Mouse (Mus musculus) forebrain, postnatal 0 days (tissue): ENCODE results near the gene BC024978. TPM values are rescaled to one million over a fixed set of nuclear protein-coding genes. Genes with fewer than 3 reads are reported as not detected.

Experiments
- ATAC-seq: fragments of 200-750 bp; cut with Nextera tagmentation; 2 replicates; pipeline ENCODE4 v1.8.0; 2017; ENCODE audit warnings: mild to moderate bottlenecking, moderate library complexity
- DNase-seq: peaks from one replicate; pipeline ENCODE4 v3.0.0-alpha.2; 2015
- H3K27ac ChIP-seq: fragments of 300-500 bp; sonication (generic); 2 replicates; pipeline ENCODE4 v1.5.1; 2014; ENCODE audit warnings: low read depth, mild to moderate bottlenecking, antibody characterized with exemption, low read length, moderate library complexity, mixed read lengths
- H3K27me3 ChIP-seq: fragments of 300-500 bp; sonication (generic); 2 replicates; pipeline ENCODE4 v1.6.1; 2014; ENCODE audit warnings: mild to moderate bottlenecking, low read length, mixed read lengths; ENCODE audit not compliant: insufficient read depth
- H3K36me3 ChIP-seq: fragments of 300-500 bp; sonication (generic); 2 replicates; pipeline ENCODE4 v1.6.1; 2014; ENCODE audit warnings: mild to moderate bottlenecking, moderate library complexity; ENCODE audit not compliant: insufficient read depth
- H3K4me1 ChIP-seq: fragments of 300-500 bp; sonication (generic); 2 replicates; pipeline ENCODE4 v1.6.1; 2014; ENCODE audit warnings: antibody characterized with exemption; ENCODE audit not compliant: insufficient read depth
- H3K4me2 ChIP-seq: fragments of 300-500 bp; sonication (generic); 2 replicates; pipeline ENCODE4 v1.6.1; 2014; ENCODE audit warnings: low read depth, mild to moderate bottlenecking, moderate library complexity
- H3K4me3 ChIP-seq: fragments of 300-500 bp; sonication (generic); 2 replicates; pipeline ENCODE4 v1.5.1; 2014; ENCODE audit warnings: low read depth, low read length, mixed read lengths
- H3K9ac ChIP-seq: fragments of 300-500 bp; sonication (generic); 2 replicates; pipeline ENCODE4 v1.6.1; 2014; ENCODE audit warnings: mild to moderate bottlenecking
- H3K9me3 ChIP-seq: fragments of 300-500 bp; sonication (generic); 2 replicates; pipeline ENCODE4 v1.6.1; 2016; ENCODE audit warnings: low read length
- CTCF ChIP-seq: sonication (generic); IDR thresholded peaks from 2 replicates; pipeline ENCODE4 v1.5.1; 2016; ENCODE audit warnings: antibody characterized with exemption, control low read depth, low read depth
- WGBS: fragments of 180-500 bp; shearing (Covaris S2); extraction: QIAGEN DNeasy Blood & Tissue Kit; methylation state at CpG from one replicate; pipeline ENCODE4 v1.1.7; 2014; 5-methylcytosine and 5-hydroxymethylcytosine counted together
- polyA plus RNA-seq: library from polyadenylated mRNA; unstranded; fragments of >200 nt; fragmentation: Nextera tagmentation; extraction: Ambion mirVana; gene quantifications from 2 replicates; pipeline ENCODE4 v1.2.1, GENCODE M21; 2015
- total RNA-seq: library from RNA; depleted of rRNA; stranded (reverse); fragments of >200 nt; gene quantifications from 2 replicates; pipeline ENCODE4 v1.2.3, GENCODE M21; 2014

BC024978 gene
- total and polyA plus RNA-seq, 2 experiments from 2014 or later: 2.0 to 5.7 TPM

DNA sequence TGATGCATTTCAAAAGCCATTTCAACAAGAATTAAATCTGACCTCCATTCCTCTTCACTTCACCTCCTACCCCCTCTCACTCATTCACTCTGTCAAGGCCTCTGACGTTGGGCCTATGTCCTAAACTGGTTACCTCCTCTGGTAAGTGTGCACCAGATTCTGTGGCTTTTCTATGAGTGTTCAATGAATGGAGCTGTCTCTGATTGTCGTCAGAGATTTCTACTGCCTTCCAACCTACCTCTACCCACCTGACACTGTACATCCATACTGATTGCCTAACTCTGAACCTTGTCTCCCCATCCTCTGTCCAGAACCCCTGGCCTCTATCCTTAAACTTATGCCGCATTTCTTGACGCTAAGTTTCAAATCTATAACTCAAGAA, 17.6 kb upstream of the BC024978 start:
- H3K9me3 ChIP-seq: no peaks in the 10 kb centered on the region
- H3K4me2 ChIP-seq: peak overlapping the region; percentile 59
- 19% methylated on average over 4 of the region's 4 CpGs for WGBS
- no peak for TF ChIP-seq CTCF
- peaks cover 21% of the 10 kb centered on the region for H3K36me3 ChIP-seq
- peak overlapping the region; percentile 78 for H3K4me3 ChIP-seq
- H3K4me1 ChIP-seq: peaks cover 4% of the 10 kb centered on the region; the same call in 1 of the 2 replicates
- peak overlapping the region; percentile 90 for H3K27ac ChIP-seq
- ATAC-seq: no peak
- no peaks in the 10 kb centered on the region for H3K27me3 ChIP-seq
- peak overlapping the region; percentile 66 for H3K9ac ChIP-seq
- no peak for DNase-seq

- TF ChIP-seq CTCF: peak; percentile 82
- 1% methylated on average over 53 of the region's 53 CpGs for WGBS
Observed at GRCm38 (mm10) chr7:27178324-27179216, 17.0 kb upstream of the BC024978 start, which contains the start of gene Rab4b. TSS of gene Rab4b (minus strand) at chr7:27178896.

DNA sequence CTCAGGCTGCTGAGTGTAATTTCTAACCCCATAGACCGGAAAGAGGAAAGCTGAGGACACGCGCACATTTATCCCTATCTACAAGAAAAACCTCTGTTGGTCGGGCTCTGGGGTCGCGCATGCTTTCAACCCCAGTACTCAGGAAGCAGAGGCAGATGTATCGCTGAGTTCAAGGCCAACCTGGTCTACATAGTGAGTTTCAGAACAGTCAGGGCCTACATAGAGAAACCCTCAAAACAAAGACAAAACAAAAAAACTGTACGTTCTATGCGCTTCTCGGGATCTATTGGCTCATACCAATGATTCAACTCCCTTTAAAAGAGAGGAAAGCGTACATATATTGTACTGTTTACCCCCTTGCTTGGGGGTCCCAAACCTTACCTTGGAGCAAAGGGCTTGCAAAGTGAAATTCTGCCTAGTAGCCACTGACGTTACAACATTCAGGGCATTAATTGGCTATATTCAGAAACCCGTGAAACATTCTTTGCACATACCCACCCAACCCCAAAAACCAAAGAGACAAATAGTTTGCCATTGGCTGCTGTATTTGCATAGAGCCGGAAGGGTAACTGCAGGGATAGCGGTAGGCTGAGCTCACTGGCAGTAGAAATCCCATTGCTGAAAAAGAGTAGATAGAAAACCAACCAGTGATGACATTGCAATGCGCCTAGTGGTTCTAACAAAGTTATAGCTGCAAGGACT, 16.2 kb upstream of the BC024978 start:
- no peak for TF ChIP-seq CTCF
- Histone ChIP-seq H3K4me2 (peak overlapping the region; percentile 59), H3K9ac (peak overlapping the region; percentile 51), H3K36me3 (peaks cover 10% of the 10 kb centered on the region), H3K4me3 (peak overlapping the region; percentile 78), H3K9me3 (no peaks in the 10 kb centered on the region), H3K27ac (peak overlapping the region; percentile 90), H3K27me3 (no peaks in the 10 kb centered on the region), H3K4me1 (peaks cover 4% of the 10 kb centered on the region; the same call in 1 of the 2 replicates)
- WGBS: 41% methylated on average over 16 of the region's 16 CpGs
- DNase-seq (no peak), ATAC-seq (no peak)

More at GRCm38 (mm10) chr7:27178324-27179216, 17.0 kb upstream of the BC024978 start, which contains the start of gene Rab4b:
- Histone ChIP-seq H3K9ac (peak within 1 kb of the TSS; percentile 66), H3K4me3 (peak within 1 kb of the TSS; percentile 78), H3K27me3 (no peaks in the 10 kb centered on the region), H3K27ac (peak within 1 kb of the TSS; percentile 90), H3K4me2 (peak within 1 kb of the TSS; percentile 59), H3K9me3 (no peaks in the 10 kb centered on the region), H3K4me1 (peaks cover 4% of the 10 kb centered on the region; the same call in 1 of the 2 replicates), H3K36me3 (peaks cover 15% of the 10 kb centered on the region)
- DNase-seq: peak; percentile 99
- peak; percentile 98 for ATAC-seq

- no peak overlapping the region for H3K9ac ChIP-seq
- peaks cover 10% of the 10 kb centered on the region for H3K36me3 ChIP-seq
- H3K4me1 ChIP-seq: peaks cover 4% of the 10 kb centered on the region; the same call in 1 of the 2 replicates
- H3K4me3 ChIP-seq: no peak overlapping the region
- no peak overlapping the region for H3K27ac ChIP-seq
- H3K9me3 ChIP-seq: no peaks in the 10 kb centered on the region
- ATAC-seq (no peak), DNase-seq (no peak)
- TF ChIP-seq CTCF: no peak
- no peaks in the 10 kb centered on the region for H3K27me3 ChIP-seq
- 45% methylated on average over 5 of the region's 5 CpGs for WGBS
- no peak overlapping the region for H3K4me2 ChIP-seq
Observed at GRCm38 (mm10) chr7:27180036-27180435, 15.5 kb upstream of the BC024978 start.

- Histone ChIP-seq H3K27ac (no peak within 1 kb of the TSS), H3K4me2 (no peak within 1 kb of the TSS), H3K9me3 (no peaks in the 10 kb centered on the region), H3K4me1 (peaks cover 4% of the 10 kb centered on the region; the same call in 1 of the 2 replicates), H3K36me3 (peaks cover 20% of the 10 kb centered on the region), H3K27me3 (no peaks in the 10 kb centered on the region), H3K9ac (no peak within 1 kb of the TSS), H3K4me3 (no peak within 1 kb of the TSS)
- DNase-seq (no peak), ATAC-seq (no peak)
- WGBS: 69% methylated on average over 14 of the region's 14 CpGs
- TF ChIP-seq CTCF: no peak
Observed at GRCm38 (mm10) chr7:27180837-27181695, 14.5 kb upstream of the BC024978 start, which contains the start of the genes Gm21983 and Mia. TSS of gene Gm21983 (minus strand) at chr7:27181086. TSS of gene Mia (minus strand) at chr7:27181157.

DNA sequence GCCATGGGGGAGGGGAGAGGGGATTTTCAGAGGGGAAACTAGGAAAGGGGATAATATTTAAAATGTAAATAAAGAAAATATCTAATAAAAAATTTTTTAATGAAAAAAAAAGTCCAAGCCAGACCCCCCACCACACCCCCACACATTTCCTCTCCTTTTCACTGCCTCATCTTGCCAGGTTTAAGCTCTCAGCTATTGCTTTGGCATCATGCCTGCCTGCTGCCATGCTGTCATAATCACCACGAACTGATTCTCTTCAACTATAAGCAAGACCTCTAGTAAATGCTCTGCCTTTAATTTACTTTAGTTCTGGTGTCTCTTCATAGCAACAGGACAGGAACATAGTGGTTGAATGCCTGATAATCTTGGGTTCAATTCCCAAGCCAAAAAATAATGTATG, 13.1 kb upstream of the BC024978 start:
- Histone ChIP-seq H3K4me1 (peaks cover 4% of the 10 kb centered on the region; the same call in 1 of the 2 replicates), H3K27me3 (no peaks in the 10 kb centered on the region), H3K4me3 (no peak overlapping the region), H3K27ac (no peak overlapping the region), H3K9me3 (no peaks in the 10 kb centered on the region), H3K4me2 (no peak overlapping the region), H3K9ac (no peak overlapping the region), H3K36me3 (peaks cover 31% of the 10 kb centered on the region)
- ATAC-seq: no peak
- DNase-seq: no peak
- no peak for TF ChIP-seq CTCF
- WGBS: 51% methylated on average over 1 of the region's 1 CpGs
